Mouse (Mus musculus): ENCODE measurements around the gene Aqp1. TPM values are rescaled to one million over a fixed set of nuclear protein-coding genes. Genes with fewer than 3 reads are reported as not detected.

Aqp1 gene
- 0.22 and 1.3 TPM in 2 replicates for polyA plus RNA-seq (2014; fragmentation: Nextera tagmentation; extraction: Ambion mirVana)

DNA sequence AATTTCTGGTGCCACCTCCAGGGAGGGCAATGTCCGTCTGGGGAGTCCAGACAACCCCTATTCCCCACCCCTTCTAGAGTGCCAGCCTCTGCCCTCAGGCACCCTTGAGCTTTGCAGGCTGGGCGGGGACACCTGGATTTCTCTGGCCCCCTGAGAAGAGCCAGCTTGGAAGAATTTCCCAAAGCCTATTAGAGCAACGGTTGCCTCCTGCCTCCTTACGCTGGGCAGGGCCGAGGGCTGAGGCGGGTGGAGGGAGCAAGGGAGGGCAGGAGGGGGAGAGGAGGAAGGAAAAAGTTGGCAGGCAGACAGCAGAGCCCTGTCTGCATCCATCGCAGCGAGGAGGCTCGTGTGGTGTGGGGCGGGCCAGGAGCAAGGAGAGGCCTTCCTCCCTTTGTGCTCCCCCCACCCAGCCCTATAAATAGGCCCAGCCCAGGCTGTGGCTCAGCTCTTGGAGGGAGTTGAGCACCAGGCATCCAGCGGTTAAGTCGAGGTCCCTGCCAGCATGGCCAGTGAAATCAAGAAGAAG lies at the start of gene Aqp1:
Gene Aqp1 (plus strand): TSS at position 444 of the 526 bp plus-strand sequence.
- Histone ChIP-seq H3K4me3 (replicated peaks; ENCODE audit: low read depth, low read length) (no peak within 1 kb of the TSS), H3K9me3 (ENCODE audit: control insufficient read depth, low read length) (no peaks in the 10 kb centered on the region), H3K9ac (replicated peaks; ENCODE audit: low read length) (no peak within 1 kb of the TSS), H3K36me3 (ENCODE audit: control insufficient read depth, insufficient read depth, low read length) (no peaks in the 10 kb centered on the region), H3K27me3 (ENCODE audit: control insufficient read depth, insufficient read depth, low read length) (no peaks in the 10 kb centered on the region), H3K4me2 (ENCODE audit: low read length) (no peak within 1 kb of the TSS), H3K4me1 (ENCODE audit: control insufficient read depth, insufficient read depth, low read length) (peaks cover 6% of the 10 kb centered on the region; the same call in 1 of the 2 replicates), H3K27ac (replicated peaks; ENCODE audit: low read depth, low read length) (no peak within 1 kb of the TSS)
- ATAC-seq (ENCODE audit: low FRiP score, low TSS enrichment) (peak; percentile 72), DNase-seq (peak; percentile 69)
- 25% methylated on average over 12 of the region's 12 CpGs for WGBS

DNA sequence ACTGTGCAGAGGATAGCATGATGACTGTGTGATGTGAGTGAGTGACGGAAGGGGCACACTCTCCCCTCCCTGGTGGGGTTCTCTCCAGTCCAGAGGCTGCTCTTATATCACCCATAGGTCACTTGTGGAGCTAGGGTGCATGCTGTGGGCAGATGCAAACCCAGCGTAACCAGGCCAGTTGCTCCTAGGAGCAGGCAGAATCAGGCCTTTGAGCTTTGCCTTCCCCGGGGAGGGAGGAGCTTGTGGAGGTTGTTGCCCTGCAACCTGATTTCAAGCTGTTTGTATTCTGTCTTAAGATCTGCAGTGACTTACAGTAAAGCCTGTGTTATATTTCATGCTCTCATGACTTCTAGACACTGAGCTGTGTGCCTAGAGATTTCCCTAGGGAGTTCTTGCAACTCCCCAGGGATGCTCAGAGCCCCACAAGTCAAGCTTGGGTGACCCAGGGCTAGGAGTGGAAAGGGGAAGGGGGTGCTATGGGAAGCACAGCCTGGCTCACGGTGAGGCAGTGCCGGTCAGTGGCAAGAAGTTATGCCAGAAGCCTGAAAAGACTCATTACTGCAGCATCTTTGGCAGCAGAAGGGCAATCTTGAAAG lies 48.1 kb upstream of the Aqp1 start:
- Histone ChIP-seq H3K4me1 (ENCODE audit: control insufficient read depth, insufficient read depth, low read length) (no peaks in the 10 kb centered on the region), H3K36me3 (ENCODE audit: control insufficient read depth, insufficient read depth, low read length) (no peaks in the 10 kb centered on the region; the same call in 1 of the 2 replicates), H3K4me3 (replicated peaks; ENCODE audit: low read depth, low read length) (no peak overlapping the region), H3K27ac (replicated peaks; ENCODE audit: low read depth, low read length) (no peak overlapping the region), H3K27me3 (ENCODE audit: control insufficient read depth, insufficient read depth, low read length) (no peaks in the 10 kb centered on the region), H3K4me2 (ENCODE audit: low read length) (no peak overlapping the region), H3K9ac (replicated peaks; ENCODE audit: low read length) (no peak overlapping the region), H3K9me3 (ENCODE audit: control insufficient read depth, low read length) (no peaks in the 10 kb centered on the region)
- ATAC-seq (ENCODE audit: low FRiP score, low TSS enrichment) (no peak), DNase-seq (no peak)
- WGBS: 87% methylated on average over 5 of the region's 5 CpGs

DNA sequence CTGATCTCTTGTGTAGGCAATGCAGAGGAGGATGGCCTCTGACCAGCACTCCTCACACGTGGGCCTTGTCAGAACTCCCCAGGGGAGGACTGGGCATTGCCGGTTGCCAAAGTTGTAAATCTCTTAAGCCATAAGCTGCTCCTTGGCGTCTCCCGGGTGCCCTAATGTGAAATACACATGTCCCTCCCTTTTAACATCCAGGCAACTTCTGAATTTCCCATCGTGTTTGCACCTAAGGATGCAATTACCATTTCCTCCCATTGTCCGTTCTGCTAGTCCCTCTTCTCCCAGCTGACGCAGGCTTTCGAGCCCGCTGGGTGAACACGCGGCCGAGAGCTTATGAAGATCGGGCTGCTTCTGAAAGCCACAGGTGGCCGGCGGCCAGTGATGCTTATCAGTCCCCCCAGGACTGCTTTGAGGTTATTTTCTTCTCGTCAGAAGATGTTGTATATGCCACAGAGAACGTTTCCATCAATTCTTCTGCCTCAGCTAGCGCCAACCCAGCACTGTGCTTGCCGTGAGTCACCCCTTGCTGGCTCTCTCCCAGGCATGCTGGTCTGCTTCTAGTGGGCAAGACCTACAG lies 41.6 kb upstream of the Aqp1 start:
- Histone ChIP-seq H3K4me2 (ENCODE audit: low read length) (no peak overlapping the region), H3K4me3 (replicated peaks; ENCODE audit: low read depth, low read length) (no peak overlapping the region), H3K4me1 (ENCODE audit: control insufficient read depth, insufficient read depth, low read length) (no peaks in the 10 kb centered on the region), H3K9ac (replicated peaks; ENCODE audit: low read length) (no peak overlapping the region), H3K36me3 (ENCODE audit: control insufficient read depth, insufficient read depth, low read length) (peaks cover 14% of the 10 kb centered on the region), H3K9me3 (ENCODE audit: control insufficient read depth, low read length) (no peaks in the 10 kb centered on the region), H3K27ac (replicated peaks; ENCODE audit: low read depth, low read length) (no peak overlapping the region), H3K27me3 (ENCODE audit: control insufficient read depth, insufficient read depth, low read length) (no peaks in the 10 kb centered on the region)
- no peak for ATAC-seq (ENCODE audit: low FRiP score, low TSS enrichment)
- DNase-seq: peak; percentile 19
- WGBS: 48% methylated on average over 19 of the region's 19 CpGs

DNA sequence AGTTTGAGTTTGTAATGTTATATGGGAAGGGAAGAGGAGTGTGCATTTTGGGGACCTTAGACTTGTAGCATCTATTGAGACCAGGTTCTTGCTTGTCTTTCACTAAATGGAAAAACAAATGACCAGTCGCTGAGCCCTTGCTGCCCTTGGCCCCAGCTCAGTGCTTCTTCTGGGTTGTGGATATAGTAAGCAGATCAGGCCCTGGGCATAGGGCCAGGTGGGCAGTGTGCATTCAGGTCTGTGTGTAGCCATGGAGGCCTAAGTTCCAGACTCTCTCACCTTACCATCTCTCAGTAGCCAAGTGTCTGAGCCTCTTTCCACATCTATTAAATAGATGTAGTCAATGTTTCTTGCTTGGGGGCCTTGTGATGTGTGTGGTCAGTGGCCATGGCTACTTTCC lies 40.9 kb upstream of the Aqp1 start:
- ATAC-seq (ENCODE audit: low FRiP score, low TSS enrichment) (no peak), DNase-seq (no peak)

DNA sequence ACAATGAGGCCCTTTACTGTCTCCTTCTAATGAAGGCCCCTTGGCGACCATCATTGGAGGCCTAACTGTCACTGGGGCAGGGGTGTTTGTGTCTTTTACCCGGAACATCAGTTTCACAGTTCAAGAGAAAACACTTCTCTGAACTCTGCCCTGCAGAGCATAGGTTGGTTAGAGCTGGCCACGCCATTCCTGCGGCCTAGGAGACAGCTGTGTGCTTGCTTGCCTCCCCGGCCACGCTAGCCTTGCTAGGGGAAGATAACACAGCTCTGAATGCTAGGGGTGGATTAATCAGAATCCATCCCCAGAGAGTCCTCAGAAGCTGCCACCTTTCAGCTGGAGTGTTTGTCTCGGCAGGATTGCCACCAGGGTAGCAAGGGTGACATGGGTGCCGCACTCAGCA lies 36.8 kb upstream of the Aqp1 start:
- Histone ChIP-seq H3K27ac (replicated peaks; ENCODE audit: low read depth, low read length) (no peak overlapping the region), H3K27me3 (ENCODE audit: control insufficient read depth, insufficient read depth, low read length) (no peaks in the 10 kb centered on the region), H3K9ac (replicated peaks; ENCODE audit: low read length) (no peak overlapping the region), H3K36me3 (ENCODE audit: control insufficient read depth, insufficient read depth, low read length) (peaks cover 16% of the 10 kb centered on the region), H3K4me3 (replicated peaks; ENCODE audit: low read depth, low read length) (no peak overlapping the region), H3K9me3 (ENCODE audit: control insufficient read depth, low read length) (no peaks in the 10 kb centered on the region), H3K4me2 (ENCODE audit: low read length) (no peak overlapping the region), H3K4me1 (ENCODE audit: control insufficient read depth, insufficient read depth, low read length) (no peaks in the 10 kb centered on the region)
- 91% methylated on average over 8 of the region's 8 CpGs for WGBS
- DNase-seq (no peak), ATAC-seq (ENCODE audit: low FRiP score, low TSS enrichment) (no peak)

More for the DNA sequence above, 40.9 kb upstream of the Aqp1 start:
- Histone ChIP-seq H3K4me3 (replicated peaks; ENCODE audit: low read depth, low read length) (no peak overlapping the region), H3K9me3 (ENCODE audit: control insufficient read depth, low read length) (no peaks in the 10 kb centered on the region), H3K4me1 (ENCODE audit: control insufficient read depth, insufficient read depth, low read length) (no peaks in the 10 kb centered on the region), H3K9ac (replicated peaks; ENCODE audit: low read length) (no peak overlapping the region), H3K27me3 (ENCODE audit: control insufficient read depth, insufficient read depth, low read length) (no peaks in the 10 kb centered on the region), H3K27ac (replicated peaks; ENCODE audit: low read depth, low read length) (no peak overlapping the region), H3K36me3 (ENCODE audit: control insufficient read depth, insufficient read depth, low read length) (peaks cover 14% of the 10 kb centered on the region), H3K4me2 (ENCODE audit: low read length) (no peak overlapping the region)
- 95% methylated on average over 1 of the region's 1 CpGs for WGBS

DNA sequence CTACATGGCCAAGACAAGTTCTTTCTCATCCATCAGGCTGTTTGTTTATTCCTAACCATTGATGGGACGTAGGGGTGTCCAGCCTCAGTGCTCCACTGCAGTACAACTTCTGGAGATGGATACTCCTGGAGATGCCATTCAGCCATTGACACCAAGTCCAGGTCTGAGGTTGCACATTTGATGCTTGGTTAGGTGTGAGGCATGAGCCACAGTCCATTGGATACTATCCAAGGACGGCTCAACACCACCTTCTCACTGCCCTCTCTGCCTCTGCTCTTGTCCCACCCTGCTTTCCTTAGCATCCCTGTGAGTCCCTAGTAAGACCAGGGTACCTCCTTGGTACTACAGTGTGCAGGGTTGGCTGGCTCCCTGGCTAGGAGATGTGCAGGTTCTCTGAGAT lies 36.3 kb upstream of the Aqp1 start:
- no peak for ATAC-seq (ENCODE audit: low FRiP score, low TSS enrichment)
- Histone ChIP-seq H3K4me1 (ENCODE audit: control insufficient read depth, insufficient read depth, low read length) (no peaks in the 10 kb centered on the region), H3K27ac (replicated peaks; ENCODE audit: low read depth, low read length) (no peak overlapping the region), H3K9ac (replicated peaks; ENCODE audit: low read length) (no peak overlapping the region), H3K36me3 (ENCODE audit: control insufficient read depth, insufficient read depth, low read length) (peaks cover 16% of the 10 kb centered on the region), H3K27me3 (ENCODE audit: control insufficient read depth, insufficient read depth, low read length) (no peaks in the 10 kb centered on the region), H3K9me3 (ENCODE audit: control insufficient read depth, low read length) (no peaks in the 10 kb centered on the region), H3K4me2 (ENCODE audit: low read length) (no peak overlapping the region), H3K4me3 (replicated peaks; ENCODE audit: low read depth, low read length) (no peak overlapping the region)
- no peak for DNase-seq
- 96% methylated on average over 2 of the region's 2 CpGs for WGBS

DNA sequence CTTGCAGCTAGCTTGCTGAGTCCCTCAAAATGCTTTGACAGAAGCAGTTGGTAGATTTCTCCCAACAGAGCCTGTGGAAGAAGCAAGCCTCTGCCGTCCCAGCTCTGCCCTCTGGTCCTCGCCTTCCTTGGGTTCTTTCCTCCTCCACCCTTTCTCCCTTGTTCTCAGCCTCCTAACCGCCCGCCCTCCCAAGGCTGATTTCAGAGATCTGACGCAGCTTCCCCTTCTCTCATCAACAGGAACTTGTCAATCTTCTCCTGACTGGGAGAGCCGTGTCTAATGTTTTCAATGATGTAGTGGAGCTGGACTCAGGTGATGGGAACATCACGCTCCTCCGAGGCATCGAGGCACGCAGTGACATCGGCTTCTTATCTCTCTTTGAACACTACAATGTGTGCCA lies 35.5 kb upstream of the Aqp1 start:
- ATAC-seq (ENCODE audit: low FRiP score, low TSS enrichment) (no peak), DNase-seq (no peak)
- no peak overlapping the region for H3K4me3 ChIP-seq (replicated peaks; ENCODE audit: low read depth, low read length)
- 91% methylated on average over 11 of the region's 11 CpGs for WGBS
- no peak overlapping the region for H3K9ac ChIP-seq (replicated peaks; ENCODE audit: low read length)
- no peak overlapping the region for H3K4me2 ChIP-seq (ENCODE audit: low read length)
- H3K27me3 ChIP-seq (ENCODE audit: control insufficient read depth, insufficient read depth, low read length): no peaks in the 10 kb centered on the region
- no peak overlapping the region for H3K27ac ChIP-seq (replicated peaks; ENCODE audit: low read depth, low read length)
- H3K4me1 ChIP-seq (ENCODE audit: control insufficient read depth, insufficient read depth, low read length): no peaks in the 10 kb centered on the region
- H3K9me3 ChIP-seq (ENCODE audit: control insufficient read depth, low read length): no peaks in the 10 kb centered on the region
- peaks cover 16% of the 10 kb centered on the region for H3K36me3 ChIP-seq (ENCODE audit: control insufficient read depth, insufficient read depth, low read length)

DNA sequence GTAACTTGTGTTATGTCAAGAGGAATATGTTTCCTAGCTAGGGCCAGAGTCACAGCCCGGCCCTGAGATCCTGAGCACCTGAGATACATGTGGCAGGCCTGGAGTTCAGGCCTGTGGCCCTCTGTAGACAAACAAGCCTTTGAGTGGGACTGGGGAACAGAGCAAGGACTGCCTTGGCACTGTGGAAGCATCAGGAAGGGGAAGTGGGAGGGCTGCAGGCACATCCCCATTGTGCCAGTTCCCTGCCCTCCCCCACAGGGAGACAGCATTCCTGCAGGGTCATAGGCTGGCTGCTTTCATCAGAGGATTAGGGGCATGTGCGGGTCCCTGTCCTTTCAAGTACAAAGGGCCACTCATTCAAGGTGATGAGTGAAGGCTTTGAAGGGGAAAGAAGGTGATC lies 26.1 kb upstream of the Aqp1 start:
- Histone ChIP-seq H3K27me3 (ENCODE audit: control insufficient read depth, insufficient read depth, low read length) (no peaks in the 10 kb centered on the region), H3K4me3 (replicated peaks; ENCODE audit: low read depth, low read length) (no peak overlapping the region), H3K4me2 (ENCODE audit: low read length) (no peak overlapping the region), H3K9me3 (ENCODE audit: control insufficient read depth, low read length) (no peaks in the 10 kb centered on the region), H3K9ac (replicated peaks; ENCODE audit: low read length) (no peak overlapping the region), H3K4me1 (ENCODE audit: control insufficient read depth, insufficient read depth, low read length) (no peaks in the 10 kb centered on the region), H3K36me3 (ENCODE audit: control insufficient read depth, insufficient read depth, low read length) (peaks cover 3% of the 10 kb centered on the region; the same call in 1 of the 2 replicates), H3K27ac (replicated peaks; ENCODE audit: low read depth, low read length) (no peak overlapping the region)
- WGBS: 50% methylated on average over 2 of the region's 2 CpGs
- DNase-seq: no peak
- no peak for ATAC-seq (ENCODE audit: low FRiP score, low TSS enrichment)

DNA sequence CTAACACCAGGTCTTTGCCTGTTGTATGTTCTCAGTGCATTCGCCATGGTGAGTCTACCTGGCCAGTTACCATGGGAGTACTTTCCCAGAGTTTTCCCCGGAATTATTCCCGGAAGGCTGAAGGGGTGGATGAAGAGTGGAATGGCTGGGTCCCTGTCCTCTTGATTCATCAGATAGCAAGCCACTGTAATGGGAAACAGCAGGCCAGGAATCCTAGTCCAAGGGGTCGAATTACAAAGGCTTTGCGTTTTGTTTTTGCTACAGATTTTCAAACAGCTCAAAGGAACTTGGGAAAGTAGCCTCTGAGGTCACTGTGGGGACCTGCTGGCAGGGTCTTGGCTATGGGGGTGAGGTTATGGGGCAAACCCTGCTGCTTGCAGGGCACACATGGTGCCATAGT lies 24.3 kb upstream of the Aqp1 start:
- Histone ChIP-seq H3K9me3 (ENCODE audit: control insufficient read depth, low read length) (no peaks in the 10 kb centered on the region), H3K4me1 (ENCODE audit: control insufficient read depth, insufficient read depth, low read length) (no peaks in the 10 kb centered on the region), H3K36me3 (ENCODE audit: control insufficient read depth, insufficient read depth, low read length) (peaks cover 3% of the 10 kb centered on the region; the same call in 1 of the 2 replicates), H3K4me2 (ENCODE audit: low read length) (no peak overlapping the region), H3K9ac (replicated peaks; ENCODE audit: low read length) (no peak overlapping the region), H3K4me3 (replicated peaks; ENCODE audit: low read depth, low read length) (no peak overlapping the region), H3K27me3 (ENCODE audit: control insufficient read depth, insufficient read depth, low read length) (no peaks in the 10 kb centered on the region), H3K27ac (replicated peaks; ENCODE audit: low read depth, low read length) (no peak overlapping the region)
- DNase-seq (no peak), ATAC-seq (ENCODE audit: low FRiP score, low TSS enrichment) (no peak)
- 77% methylated on average over 5 of the region's 5 CpGs for WGBS
